Mouse (Mus musculus) heart, postnatal 0 days (tissue): Measurements from ENCODE around the gene Tgtp2. TPM values are rescaled to one million over a fixed set of nuclear protein-coding genes. Genes with fewer than 3 reads are reported as not detected.
"Not testable (repeated sequence)": the region's sequence is repeated elsewhere in the genome, so short reads cannot be mapped to it uniquely, and the experiment has no call there.

Source experiments
- ATAC-seq: fragments of 200-750 bp; cut with Nextera tagmentation; 2 replicates; pipeline ENCODE4 v1.8.0; 2017; ENCODE audit warnings: low read depth, moderate number of reproducible peaks, moderate library complexity; ENCODE audit not compliant: insufficient read depth
- DNase-seq: peaks from one replicate; pipeline ENCODE4 v3.0.0-alpha.2; 2016; ENCODE audit warnings: low spot score
- H3K27ac ChIP-seq: fragments of 300-500 bp; sonication (generic); 2 replicates; pipeline ENCODE4 v1.5.1; 2014; ENCODE audit warnings: low read depth, mild to moderate bottlenecking
- H3K27me3 ChIP-seq: fragments of 300-500 bp; sonication (generic); 2 replicates; pipeline ENCODE4 v1.6.1; 2014; ENCODE audit warnings: low read length, mixed read lengths; ENCODE audit not compliant: control insufficient read depth, insufficient read depth
- H3K36me3 ChIP-seq: fragments of 300-500 bp; sonication (generic); replicated peaks from 2 replicates; pipeline ENCODE4 v1.6.1; 2014; ENCODE audit warnings: low read length, mixed read lengths; ENCODE audit not compliant: control insufficient read depth, insufficient read depth
- H3K4me1 ChIP-seq: fragments of 300-500 bp; sonication (generic); 2 replicates; pipeline ENCODE4 v1.6.1; 2014; ENCODE audit warnings: antibody characterized with exemption; ENCODE audit not compliant: control insufficient read depth, insufficient read depth
- H3K4me2 ChIP-seq: fragments of 300-500 bp; sonication (generic); 2 replicates; pipeline ENCODE4 v1.6.1; 2014; ENCODE audit warnings: low read depth, mild to moderate bottlenecking, low read length, moderate library complexity
- H3K4me3 ChIP-seq: fragments of 300-500 bp; sonication (generic); 2 replicates; pipeline ENCODE4 v1.5.1; 2014; ENCODE audit warnings: low read depth, low read length
- H3K9ac ChIP-seq: fragments of 300-500 bp; sonication (generic); replicated peaks from 2 replicates; pipeline ENCODE4 v1.6.1; 2014; ENCODE audit warnings: low read depth, low read length, mixed read lengths
- H3K9me3 ChIP-seq: fragments of 300-500 bp; sonication (generic); replicated peaks from 2 replicates; pipeline ENCODE4 v1.6.1; 2016; ENCODE audit warnings: low read length; ENCODE audit not compliant: control insufficient read depth
- polyA plus RNA-seq: library from polyadenylated mRNA; unstranded; fragments of >200 nt; fragmentation: Nextera tagmentation; extraction: Ambion mirVana; gene quantifications from 2 replicates; pipeline ENCODE4 v1.2.1, GENCODE M21; 2015
- total RNA-seq: library from RNA; depleted of rRNA; stranded (reverse); fragments of >200 nt; gene quantifications from 2 replicates; pipeline ENCODE4 v1.2.3, GENCODE M21; 2014; ENCODE audit warnings: low replicate concordance; rRNA removed

The Tgtp2 gene
- total and polyA plus RNA-seq, 2 experiments from 2014 or later: 0.08 to 0.36 TPM

DNA sequence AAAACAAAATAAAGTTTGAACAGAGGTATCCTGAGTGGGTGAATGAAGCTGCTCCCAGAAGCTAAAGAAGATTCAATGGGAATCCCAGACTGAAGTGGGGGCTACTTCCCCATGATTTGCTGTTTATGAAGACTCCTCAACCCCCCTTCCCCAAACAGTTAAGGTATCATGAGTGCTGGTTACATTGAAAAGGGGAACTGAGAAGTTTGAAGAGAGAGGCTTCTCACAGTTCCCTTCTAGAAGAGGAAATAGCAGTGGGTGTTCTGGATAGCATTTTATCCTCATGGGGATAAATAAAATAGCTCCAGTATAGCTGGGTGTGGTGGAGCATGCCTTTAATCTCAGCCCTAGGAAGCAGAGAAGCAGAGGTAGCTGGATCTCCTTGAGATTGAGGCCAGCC lies 13.9 kb downstream of the Tgtp2 start:
- not testable (repeated sequence) for H3K27me3 ChIP-seq, H3K4me2 ChIP-seq, H3K4me1 ChIP-seq, H3K9me3 ChIP-seq, H3K27ac ChIP-seq, H3K36me3 ChIP-seq, H3K4me3 ChIP-seq, H3K9ac ChIP-seq, DNase-seq, ATAC-seq

DNA sequence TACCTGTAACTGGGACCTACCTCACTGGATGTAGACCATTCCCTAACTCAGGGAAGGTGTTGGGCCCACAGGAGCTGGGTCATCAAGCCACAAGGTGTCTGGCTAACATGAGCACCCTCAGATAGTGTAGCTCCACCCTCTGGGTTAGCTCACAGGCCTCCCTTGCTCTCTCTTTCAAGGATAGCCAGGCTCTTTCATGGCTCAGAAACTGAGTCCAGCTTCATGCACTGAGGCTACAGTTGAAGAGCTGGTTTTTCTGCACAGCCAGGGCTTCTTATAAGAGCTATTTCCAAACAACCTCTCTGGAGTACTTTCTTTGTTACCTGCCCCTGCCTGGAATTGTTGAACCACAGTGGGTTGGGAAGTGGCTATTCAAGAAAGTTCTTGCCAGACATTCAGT lies 51.9 kb downstream of the Tgtp2 start:
- not testable (repeated sequence) for H3K27me3 ChIP-seq, H3K36me3 ChIP-seq, H3K9ac ChIP-seq, H3K4me2 ChIP-seq, H3K4me1 ChIP-seq, ATAC-seq, H3K9me3 ChIP-seq, H3K4me3 ChIP-seq, H3K27ac ChIP-seq, DNase-seq

Other genes starting within 250 kb of the Tgtp2 start
- gene Trim41, start 246.9 kb downstream of the Tgtp2 start, total RNA-seq: 22.7 and 39.6 TPM in 2 replicates
- 2.7 and 2.9 TPM in 2 replicates for gene Trim41, start 246.9 kb downstream of the Tgtp2 start, polyA plus RNA-seq
- 1.1 and 5.3 TPM in 2 replicates for gene Trim7, start 238.1 kb downstream of the Tgtp2 start, total RNA-seq
- 1.3 and 1.9 TPM in 2 replicates for gene Trim7, start 238.1 kb downstream of the Tgtp2 start, polyA plus RNA-seq
- gene Gm12184, start 237.6 kb downstream of the Tgtp2 start, total RNA-seq: 1.8 and 27.8 TPM in 2 replicates
- 1.8 and 2.7 TPM in 2 replicates for gene Gm12184, start 237.6 kb downstream of the Tgtp2 start, polyA plus RNA-seq
- 23.0 and 34.7 TPM in 2 replicates for gene Irgm1, start 192.5 kb downstream of the Tgtp2 start, total RNA-seq
- gene Irgm1, start 192.5 kb downstream of the Tgtp2 start, polyA plus RNA-seq: 13.8 and 15.0 TPM in 2 replicates
- 0.08 and 0.92 TPM in 2 replicates for gene Gm5431, start 162.0 kb downstream of the Tgtp2 start, total RNA-seq
- 0.11 and 0.12 TPM in 2 replicates for gene Gm5431, start 162.0 kb downstream of the Tgtp2 start, polyA plus RNA-seq
- 0.42 and 0.93 TPM in 2 replicates for gene Psme2b, start 118.0 kb downstream of the Tgtp2 start, total RNA-seq
- 2.6 and 3.5 TPM in 2 replicates for gene Psme2b, start 118.0 kb downstream of the Tgtp2 start, polyA plus RNA-seq
- 1.7 TPM in 1 of 2 replicates, not detected in the other for gene Olfr56, start 85.3 kb downstream of the Tgtp2 start, total RNA-seq
- gene Olfr56, start 85.3 kb downstream of the Tgtp2 start, polyA plus RNA-seq: 0.05 TPM in 1 of 2 replicates, not detected in the other
- 2.5 and 4.9 TPM in 2 replicates for gene 9930111J21Rik1, start 84.8 kb downstream of the Tgtp2 start, total RNA-seq
- gene 9930111J21Rik1, start 84.8 kb downstream of the Tgtp2 start, polyA plus RNA-seq: 0.49 and 0.52 TPM in 2 replicates
- gene Gm12185, start 72.0 kb downstream of the Tgtp2 start, total RNA-seq: not detected in 2 replicates
- 0.03 TPM in 1 of 2 replicates, not detected in the other for gene Gm12185, start 72.0 kb downstream of the Tgtp2 start, polyA plus RNA-seq
- 0.39 TPM in 1 of 2 replicates, not detected in the other for gene Tgtp1, start 70.0 kb downstream of the Tgtp2 start, total RNA-seq
- gene Tgtp1, start 70.0 kb downstream of the Tgtp2 start, polyA plus RNA-seq: 0.14 and 0.25 TPM in 2 replicates
- gene 9930111J21Rik2, start 13.0 kb downstream of the Tgtp2 start, total RNA-seq: 2.7 and 8.2 TPM in 2 replicates
- gene 9930111J21Rik2, start 13.0 kb downstream of the Tgtp2 start, polyA plus RNA-seq: 1.1 and 1.2 TPM in 2 replicates
- 2.0 and 2.1 TPM in 2 replicates for gene Ifi47, start 12.4 kb upstream of the Tgtp2 start, total RNA-seq
- 1.4 and 1.8 TPM in 2 replicates for gene Ifi47, start 12.4 kb upstream of the Tgtp2 start, polyA plus RNA-seq
- gene Olfr1396, start 50.7 kb upstream of the Tgtp2 start, total RNA-seq: 20.3 TPM in 1 of 2 replicates, not detected in the other
- 0.45 and 0.59 TPM in 2 replicates for gene Olfr1396, start 50.7 kb upstream of the Tgtp2 start, polyA plus RNA-seq
- gene Olfr1395, start 78.1 kb upstream of the Tgtp2 start, total RNA-seq: not detected in 2 replicates
- not detected in 2 replicates for gene Olfr1395, start 78.1 kb upstream of the Tgtp2 start, polyA plus RNA-seq
- gene Olfr1394, start 90.2 kb upstream of the Tgtp2 start, total RNA-seq: not detected in 2 replicates
- not detected in 2 replicates for gene Olfr1394, start 90.2 kb upstream of the Tgtp2 start, polyA plus RNA-seq
- 14.5 and 33.4 TPM in 2 replicates for gene Btnl9, start 123.0 kb upstream of the Tgtp2 start, total RNA-seq
- gene Btnl9, start 123.0 kb upstream of the Tgtp2 start, polyA plus RNA-seq: 11.2 and 12.2 TPM in 2 replicates
- 7.4 and 22.9 TPM in 2 replicates for gene Zfp62, start 139.1 kb upstream of the Tgtp2 start, total RNA-seq
- gene Zfp62, start 139.1 kb upstream of the Tgtp2 start, polyA plus RNA-seq: 19.0 and 20.4 TPM in 2 replicates
- 115 and 163 TPM in 2 replicates for gene Mgat1, start 180.0 kb upstream of the Tgtp2 start, total RNA-seq
- gene Mgat1, start 180.0 kb upstream of the Tgtp2 start, polyA plus RNA-seq: 42.3 and 45.7 TPM in 2 replicates
- gene Olfr1393, start 214.1 kb upstream of the Tgtp2 start, total RNA-seq: not detected in 2 replicates
- gene Olfr1393, start 214.1 kb upstream of the Tgtp2 start, polyA plus RNA-seq: 0.19 and 0.30 TPM in 2 replicates
- gene Olfr1392, start 221.1 kb upstream of the Tgtp2 start, total RNA-seq: not detected in 2 replicates
- gene Olfr1392, start 221.1 kb upstream of the Tgtp2 start, polyA plus RNA-seq: not detected in 2 replicates
- gene Olfr10, start 240.5 kb upstream of the Tgtp2 start, total RNA-seq: not detected in 2 replicates
- not detected in 2 replicates for gene Olfr10, start 240.5 kb upstream of the Tgtp2 start, polyA plus RNA-seq